Mouse (Mus musculus) stomach, embryonic 14.5 days (tissue): Measurements from ENCODE around the gene Setd5. TPM values are rescaled to one million over a fixed set of nuclear protein-coding genes. Genes with fewer than 3 reads are reported as not detected.

ENCODE experiments used
- ATAC-seq: fragments of 200-750 bp; cut with Nextera tagmentation; 2 replicates; pipeline ENCODE4 v1.8.0; 2017; ENCODE audit warnings: low read depth, moderate TSS enrichment; ENCODE audit not compliant: insufficient number of reproducible peaks, insufficient read depth, low FRiP score
- H3K27ac ChIP-seq: fragments of 300-500 bp; sonication (generic); 2 replicates; pipeline ENCODE4 v1.5.1; 2014; ENCODE audit warnings: mild to moderate bottlenecking, low read length, moderate library complexity, mixed read lengths
- H3K27me3 ChIP-seq: fragments of 300-500 bp; sonication (generic); 2 replicates; pipeline ENCODE4 v1.6.1; 2014; ENCODE audit warnings: low read length, control low read depth, mixed read lengths; ENCODE audit not compliant: control insufficient read depth, insufficient read depth
- H3K36me3 ChIP-seq: fragments of 300-500 bp; sonication (generic); 2 replicates; pipeline ENCODE4 v1.6.1; 2014; ENCODE audit warnings: mild to moderate bottlenecking, control low read depth, low read length, moderate library complexity, mixed read lengths; ENCODE audit not compliant: control insufficient read depth, insufficient read depth
- H3K4me1 ChIP-seq: fragments of 300-500 bp; sonication (generic); 2 replicates; pipeline ENCODE4 v1.6.1; 2014; ENCODE audit warnings: low read length, control low read depth, mixed read lengths; ENCODE audit not compliant: control insufficient read depth, insufficient read depth
- H3K4me2 ChIP-seq: fragments of 300-500 bp; sonication (generic); replicated peaks from 2 replicates; pipeline ENCODE4 v1.6.1; 2014; ENCODE audit warnings: low read depth, low read length, control low read depth
- H3K4me3 ChIP-seq: fragments of 300-500 bp; sonication (generic); 2 replicates; pipeline ENCODE4 v1.5.1; 2014; ENCODE audit warnings: low read depth, low read length, control low read depth
- H3K9ac ChIP-seq: fragments of 300-500 bp; sonication (generic); replicated peaks from 2 replicates; pipeline ENCODE4 v1.6.1; 2014; ENCODE audit warnings: low read depth, mild to moderate bottlenecking, control low read depth, low read length, moderate library complexity, mixed read lengths
- H3K9me3 ChIP-seq: fragments of 300-500 bp; sonication (generic); 2 replicates; pipeline ENCODE4 v1.6.1; 2016; ENCODE audit warnings: low read depth, low read length, control low read depth; ENCODE audit not compliant: control insufficient read depth
- WGBS: fragments of 180-500 bp; shearing (Covaris S2); extraction: QIAGEN DNeasy Blood & Tissue Kit; methylation state at CpG from one replicate; pipeline ENCODE4 v1.1.7; 2014; 5-methylcytosine and 5-hydroxymethylcytosine counted together
- polyA plus RNA-seq: library from polyadenylated mRNA; unstranded; fragments of >200 nt; fragmentation: Nextera tagmentation; extraction: Ambion mirVana; gene quantifications from 2 replicates; pipeline ENCODE4 v1.2.1, GENCODE M21; 2014

Gene Setd5
- polyA plus RNA-seq, 1 experiment from 2014 or later, result 123 TPM

- Histone ChIP-seq H3K9me3 (no peaks in the 10 kb centered on the region), H3K27me3 (no peaks in the 10 kb centered on the region), H3K4me2 (no peak overlapping the region), H3K4me1 (peaks cover 19% of the 10 kb centered on the region; the same call in 1 of the 2 replicates), H3K27ac (no peak overlapping the region), H3K9ac (no peak overlapping the region), H3K36me3 (no peaks in the 10 kb centered on the region), H3K4me3 (no peak overlapping the region)
- no peak for ATAC-seq
- WGBS, result 63% methylated on average over 4 of the region's 4 CpGs
These were observed 7.4 kb downstream of the Setd5 start for GRCm38 (mm10) chr6:113084590-113084989.

GRCm38 (mm10) chr6:113093206-113093605 is 16.0 kb downstream of the Setd5 start:
- Histone ChIP-seq H3K36me3 (no peaks in the 10 kb centered on the region; the same call in 1 of the 2 replicates), H3K4me2 (no peak overlapping the region), H3K27ac (no peak overlapping the region), H3K9ac (no peak overlapping the region), H3K4me1 (no peaks in the 10 kb centered on the region), H3K4me3 (no peak overlapping the region), H3K27me3 (no peaks in the 10 kb centered on the region), H3K9me3 (no peaks in the 10 kb centered on the region)
- WGBS, result 89% methylated on average over 3 of the region's 3 CpGs
- no peak for ATAC-seq

GRCm38 (mm10) chr6:113095547-113095946 is 18.4 kb downstream of the Setd5 start:
- Histone ChIP-seq H3K9me3 (no peaks in the 10 kb centered on the region), H3K36me3 (no peaks in the 10 kb centered on the region; the same call in 1 of the 2 replicates), H3K27me3 (no peaks in the 10 kb centered on the region), H3K4me3 (no peak overlapping the region), H3K27ac (no peak overlapping the region), H3K4me1 (peaks cover 12% of the 10 kb centered on the region; the same call in 1 of the 2 replicates), H3K4me2 (no peak overlapping the region), H3K9ac (no peak overlapping the region)
- ATAC-seq, result no peak
- WGBS, result 76% methylated on average over 1 of the region's 1 CpGs

GRCm38 (mm10) chr6:113097662-113098061 is 20.5 kb downstream of the Setd5 start:
- 91% methylated on average over 5 of the region's 5 CpGs for WGBS
- Histone ChIP-seq H3K4me3 (no peak overlapping the region), H3K9me3 (no peaks in the 10 kb centered on the region), H3K27me3 (no peaks in the 10 kb centered on the region), H3K4me1 (peaks cover 15% of the 10 kb centered on the region; the same call in 1 of the 2 replicates), H3K27ac (no peak overlapping the region), H3K4me2 (no peak overlapping the region), H3K9ac (no peak overlapping the region), H3K36me3 (no peaks in the 10 kb centered on the region; the same call in 1 of the 2 replicates)
- no peak for ATAC-seq

- peak; percentile 89; the same call in 1 of the 2 replicates for ATAC-seq
- Histone ChIP-seq H3K9ac (no peak overlapping the region), H3K4me2 (no peak overlapping the region; the same call in 1 of the 2 replicates), H3K36me3 (peaks cover 1% of the 10 kb centered on the region; the same call in 1 of the 2 replicates), H3K4me3 (no peak overlapping the region), H3K27ac (peak overlapping the region; percentile 64; the same call in 1 of the 2 replicates), H3K9me3 (no peaks in the 10 kb centered on the region), H3K27me3 (no peaks in the 10 kb centered on the region), H3K4me1 (peaks cover 15% of the 10 kb centered on the region; the same call in 1 of the 2 replicates)
- WGBS, result 17% methylated on average over 5 of the region's 5 CpGs
These were observed 22.6 kb downstream of the Setd5 start for GRCm38 (mm10) chr6:113099640-113100289.

- Histone ChIP-seq H3K4me1 (peaks cover 15% of the 10 kb centered on the region; the same call in 1 of the 2 replicates), H3K4me3 (no peak overlapping the region), H3K27ac (no peak overlapping the region), H3K27me3 (no peaks in the 10 kb centered on the region), H3K4me2 (no peak overlapping the region), H3K9me3 (no peaks in the 10 kb centered on the region), H3K9ac (no peak overlapping the region), H3K36me3 (peaks cover 11% of the 10 kb centered on the region)
- 81% methylated on average over 4 of the region's 4 CpGs for WGBS
- ATAC-seq, result no peak
These were observed 25.4 kb downstream of the Setd5 start for GRCm38 (mm10) chr6:113102541-113102940.

- Histone ChIP-seq H3K27me3 (no peaks in the 10 kb centered on the region), H3K9me3 (no peaks in the 10 kb centered on the region), H3K36me3 (peaks cover 15% of the 10 kb centered on the region), H3K9ac (no peak overlapping the region), H3K4me3 (no peak overlapping the region), H3K4me2 (no peak overlapping the region), H3K27ac (no peak overlapping the region), H3K4me1 (peaks cover 15% of the 10 kb centered on the region; the same call in 1 of the 2 replicates)
- ATAC-seq, result no peak
These were observed 26.6 kb downstream of the Setd5 start for GRCm38 (mm10) chr6:113103765-113104164.

GRCm38 (mm10) chr6:113109378-113109777 is 32.2 kb downstream of the Setd5 start:
- no peak for ATAC-seq
- 85% methylated on average over 3 of the region's 3 CpGs for WGBS
- H3K27me3 ChIP-seq, result no peaks in the 10 kb centered on the region
- H3K4me2 ChIP-seq, result no peak overlapping the region
- H3K4me3 ChIP-seq, result no peak overlapping the region
- no peak overlapping the region for H3K9ac ChIP-seq
- H3K4me1 ChIP-seq, result no peaks in the 10 kb centered on the region
- H3K27ac ChIP-seq, result no peak overlapping the region
- no peaks in the 10 kb centered on the region for H3K9me3 ChIP-seq
- peaks cover 58% of the 10 kb centered on the region for H3K36me3 ChIP-seq
